Mouse (Mus musculus) embryo, embryonic 11 days (tissue): Measurements from ENCODE around the gene Hist1h2bl.

Experiments
- DNase-seq: peaks from one replicate; pipeline ENCODE4 v3.0.0-alpha.2; 2015

Hist1h2bl gene

DNA sequence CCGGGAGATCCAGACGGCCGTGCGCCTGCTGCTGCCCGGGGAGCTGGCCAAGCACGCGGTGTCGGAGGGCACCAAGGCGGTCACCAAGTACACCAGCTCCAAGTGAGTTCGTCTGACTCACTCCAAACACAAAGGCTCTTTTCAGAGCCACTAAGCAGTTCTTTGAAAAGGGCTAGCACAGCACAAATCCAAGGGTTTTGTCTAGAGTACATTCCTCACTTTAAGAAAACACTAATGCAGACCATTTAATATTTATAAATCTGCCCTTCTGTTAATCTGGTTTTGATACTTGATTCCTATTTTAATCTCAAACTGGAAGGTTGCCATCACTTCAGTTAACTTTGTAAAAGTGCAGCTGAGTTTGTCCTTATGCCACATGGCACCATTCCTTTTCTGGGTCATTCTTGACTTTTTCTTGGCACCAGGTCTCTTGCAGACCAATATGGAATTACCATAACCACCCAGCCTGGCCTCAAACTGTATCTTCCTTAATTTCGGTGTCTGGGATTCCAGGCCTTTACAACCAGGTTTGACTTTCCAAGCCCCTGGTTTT, 6.5 kb upstream of the Hist1h2bl start:
- DNase-seq: peak; percentile 63

DNA sequence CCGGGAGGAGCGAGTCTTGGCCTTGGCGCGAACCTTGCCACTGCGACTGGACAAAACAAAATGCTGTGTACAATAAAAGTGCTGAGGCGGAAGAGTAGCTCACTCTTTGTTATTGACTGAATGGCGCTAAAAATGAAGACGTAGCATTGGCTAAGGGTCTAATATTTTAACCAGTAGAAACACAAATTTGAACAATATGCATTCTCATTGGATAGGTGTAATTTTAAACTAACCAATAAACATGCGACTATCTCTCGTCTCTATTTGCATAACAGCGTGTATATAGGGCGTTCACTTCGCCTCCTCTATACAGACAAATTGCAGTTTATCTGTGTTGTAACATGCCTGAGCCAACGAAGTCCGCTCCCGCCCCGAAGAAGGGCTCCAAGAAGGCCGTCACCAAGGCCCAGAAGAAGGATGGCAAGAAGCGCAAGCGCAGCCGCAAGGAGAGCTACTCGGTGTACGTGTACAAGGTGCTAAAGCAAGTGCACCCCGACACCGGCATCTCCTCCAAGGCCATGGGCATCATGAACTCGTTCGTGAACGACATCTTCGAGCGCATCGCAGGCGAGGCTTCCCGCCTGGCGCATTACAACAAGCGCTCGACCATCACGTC, 5.9 kb upstream of the Hist1h2bl start, which contains the start of gene Hist1h2bm:
Gene Hist1h2bm (plus strand): TSS at position 288 of the 616 bp plus-strand sequence.
- DNase-seq: peak; percentile 93

DNA sequence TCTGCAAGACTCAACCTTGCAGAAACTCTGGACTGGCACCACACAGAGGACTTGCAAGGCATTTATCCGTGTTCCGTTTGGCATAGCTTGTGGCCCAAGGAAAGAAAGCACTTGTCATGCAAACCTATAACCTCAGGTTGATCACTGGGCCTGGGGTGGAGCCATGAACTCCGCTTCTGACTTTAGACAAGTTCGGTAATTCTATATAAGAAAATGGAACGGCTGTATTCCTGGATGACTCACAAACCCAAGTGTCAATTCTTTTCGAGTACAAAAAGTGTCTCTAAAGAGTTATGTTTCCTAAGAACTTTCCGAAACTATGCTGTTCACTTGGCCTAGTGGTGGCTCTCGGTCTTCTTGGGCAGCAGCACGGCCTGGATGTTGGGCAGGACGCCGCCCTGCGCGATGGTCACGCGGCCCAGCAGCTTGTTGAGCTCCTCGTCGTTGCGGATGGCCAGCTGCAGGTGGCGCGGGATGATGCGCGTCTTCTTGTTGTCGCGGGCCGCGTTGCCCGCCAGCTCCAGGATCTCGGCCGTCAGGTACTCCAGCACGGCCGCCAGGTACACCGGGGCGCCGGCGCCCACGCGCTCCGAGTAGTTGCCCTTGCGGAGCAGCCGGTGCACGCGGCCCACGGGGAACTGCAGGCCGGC, 5.3 kb upstream of the Hist1h2bl start:
- DNase-seq: peak; percentile 47

DNA sequence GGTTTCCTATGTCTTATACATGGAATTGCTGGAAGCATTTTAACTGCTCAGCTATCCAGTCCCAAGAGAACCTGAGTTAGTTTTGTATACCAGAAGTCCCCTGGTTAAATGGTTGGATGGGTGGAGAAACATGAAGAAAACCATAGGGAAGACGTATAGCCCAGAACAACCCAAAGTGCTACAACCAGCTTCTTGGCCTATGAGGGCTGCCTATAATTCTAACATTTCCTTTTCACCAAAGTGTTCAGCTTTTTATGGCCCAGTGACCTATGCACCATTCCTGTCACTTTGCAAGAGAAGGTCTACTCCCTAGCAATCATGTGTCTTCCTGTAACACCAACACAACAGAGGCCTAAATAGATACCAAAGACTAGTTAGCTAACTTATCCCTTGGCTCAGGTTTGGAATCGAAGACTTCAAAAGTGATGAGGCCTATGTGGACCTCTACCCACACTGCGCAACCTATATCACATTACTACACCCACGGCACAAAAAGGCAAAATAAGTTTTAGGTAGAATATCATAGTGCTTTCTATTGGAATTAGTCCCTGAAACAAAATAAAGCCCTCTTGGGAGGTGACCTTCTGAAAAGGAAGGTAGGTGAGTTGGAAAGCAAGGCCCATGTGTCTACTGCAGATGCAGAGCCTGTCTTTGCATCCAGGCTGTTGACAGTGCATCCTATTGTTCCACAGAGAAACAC, 2.6 kb upstream of the Hist1h2bl start:
- DNase-seq: peak; percentile 54

DNA sequence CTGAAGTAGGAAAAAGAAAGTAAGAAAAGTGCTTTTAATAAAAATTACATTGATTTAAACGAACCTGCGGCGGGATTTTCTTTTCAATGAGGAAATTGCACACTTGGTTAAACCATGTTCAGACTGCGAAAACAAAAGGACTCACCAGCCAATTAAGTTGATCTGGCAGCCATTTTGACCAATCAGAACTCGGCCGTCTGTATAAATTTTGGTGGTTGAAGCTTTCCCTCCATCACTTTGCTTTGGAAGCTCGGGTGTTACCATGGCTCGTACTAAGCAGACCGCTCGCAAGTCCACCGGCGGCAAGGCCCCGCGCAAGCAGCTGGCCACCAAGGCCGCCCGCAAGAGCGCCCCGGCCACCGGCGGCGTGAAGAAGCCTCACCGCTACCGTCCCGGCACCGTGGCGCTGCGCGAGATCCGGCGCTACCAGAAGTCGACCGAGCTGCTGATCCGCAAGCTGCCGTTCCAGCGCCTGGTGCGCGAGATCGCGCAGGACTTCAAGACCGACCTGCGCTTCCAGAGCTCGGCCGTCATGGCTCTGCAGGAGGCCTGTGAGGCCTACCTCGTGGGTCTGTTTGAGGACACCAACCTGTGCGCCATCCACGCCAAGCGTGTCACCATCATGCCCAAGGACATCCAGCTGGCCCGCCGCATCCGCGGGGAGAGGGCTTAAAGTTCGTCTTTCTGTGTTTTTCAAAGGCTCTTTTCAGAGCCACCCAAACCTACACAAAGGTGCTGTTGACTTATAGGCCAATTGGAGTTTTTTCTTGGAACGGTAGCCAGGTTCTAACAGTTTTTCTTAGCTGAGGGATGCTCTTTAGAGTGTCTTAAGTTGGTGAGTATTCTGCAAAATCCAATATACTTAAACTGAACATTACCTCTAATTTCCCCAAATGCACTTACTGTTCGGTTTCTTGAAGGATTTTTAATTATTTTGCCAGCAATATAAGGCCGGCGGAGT, 1.7 kb upstream of the Hist1h2bl start, which contains the start of gene Hist1h3h:
Gene Hist1h3h (plus strand): TSS at position 263 of the 961 bp plus-strand sequence.
- DNase-seq: peak; percentile 93

DNA sequence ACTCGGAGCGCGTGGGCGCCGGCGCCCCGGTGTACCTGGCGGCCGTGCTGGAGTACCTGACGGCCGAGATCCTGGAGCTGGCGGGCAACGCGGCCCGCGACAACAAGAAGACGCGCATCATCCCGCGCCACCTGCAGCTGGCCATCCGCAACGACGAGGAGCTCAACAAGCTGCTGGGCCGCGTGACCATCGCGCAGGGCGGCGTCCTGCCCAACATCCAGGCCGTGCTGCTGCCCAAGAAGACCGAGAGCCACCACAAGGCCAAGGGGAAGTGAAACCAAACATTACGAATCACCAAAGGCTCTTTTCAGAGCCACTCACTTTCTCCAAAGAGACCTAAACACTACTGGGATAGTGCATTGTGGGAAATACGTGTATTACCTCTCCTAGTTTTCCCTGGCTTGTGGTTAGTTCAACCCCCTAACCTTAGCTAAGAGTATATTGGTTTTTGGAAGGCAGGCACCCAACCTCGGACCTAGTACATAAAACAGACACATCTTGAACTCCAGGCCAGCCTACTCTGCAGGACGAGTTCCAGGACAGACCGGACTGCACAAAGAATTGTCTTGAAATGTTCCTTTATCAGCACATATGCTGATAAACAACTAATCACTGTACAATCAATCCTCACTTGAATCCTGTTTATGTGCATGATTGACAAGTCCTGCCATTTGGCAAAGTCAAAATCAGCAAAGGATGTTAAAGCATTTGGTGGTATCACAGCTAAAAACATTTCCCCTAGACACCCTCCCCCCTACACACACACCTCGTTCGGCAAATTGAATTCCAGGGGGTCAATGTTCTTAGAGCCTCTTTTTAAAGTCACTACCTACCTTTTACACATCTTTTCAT, 823 bp upstream of the Hist1h2bl start:
- DNase-seq: peak; percentile 74

DNA sequence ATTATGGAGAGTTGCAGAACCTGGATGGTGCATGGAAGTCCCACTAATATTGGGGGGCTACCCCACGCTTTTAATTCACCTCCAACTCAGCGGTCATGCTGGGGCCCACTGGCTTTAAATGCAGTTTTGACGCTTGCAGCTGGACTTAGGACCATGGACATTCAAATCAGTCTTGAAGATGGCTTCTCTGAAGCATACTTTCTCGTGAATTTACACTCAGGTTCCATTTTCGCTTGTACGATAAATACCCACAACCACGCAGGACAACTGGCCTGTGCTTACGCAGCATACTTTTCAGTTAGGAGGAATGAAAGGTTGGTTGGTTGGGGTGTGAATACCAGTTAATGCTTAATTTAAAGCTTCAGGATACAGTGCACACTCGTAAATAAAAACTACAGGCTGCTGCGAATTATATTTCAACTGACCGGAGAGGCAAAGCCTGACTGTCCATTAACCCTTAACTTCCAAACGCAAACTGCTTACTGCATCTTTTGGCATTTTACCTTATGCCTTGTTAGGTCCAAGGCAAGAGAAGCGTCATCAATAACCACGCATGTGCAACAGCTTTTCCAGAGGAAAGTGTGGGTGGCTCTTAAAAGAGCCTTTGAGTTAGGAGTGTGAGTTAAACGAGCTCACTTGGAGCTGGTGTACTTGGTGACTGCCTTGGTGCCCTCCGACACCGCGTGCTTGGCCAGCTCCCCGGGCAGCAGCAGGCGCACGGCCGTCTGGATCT, 646 bp downstream of the Hist1h2bl start:
- DNase-seq: peak; percentile 56

DNA sequence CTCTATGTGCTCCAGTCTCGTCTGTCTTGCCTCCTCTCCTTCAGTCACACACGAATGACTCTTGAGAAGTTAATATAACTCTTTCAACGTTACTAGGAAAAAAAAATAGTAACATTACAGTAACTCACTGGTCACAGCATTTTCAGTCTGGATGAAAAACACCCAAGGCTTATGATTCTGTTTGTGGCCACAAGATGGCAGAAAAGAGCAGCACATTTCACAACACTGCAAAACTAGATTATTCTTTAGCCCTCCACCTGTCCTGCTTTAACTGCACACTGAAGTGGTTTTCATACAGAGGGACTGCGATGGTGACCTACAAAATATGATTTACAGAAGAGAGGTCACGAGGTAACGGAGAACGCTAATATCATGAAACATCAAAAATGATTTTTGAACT, 1.2 kb downstream of the Hist1h2bl start:
- DNase-seq: peak; percentile 75

DNA sequence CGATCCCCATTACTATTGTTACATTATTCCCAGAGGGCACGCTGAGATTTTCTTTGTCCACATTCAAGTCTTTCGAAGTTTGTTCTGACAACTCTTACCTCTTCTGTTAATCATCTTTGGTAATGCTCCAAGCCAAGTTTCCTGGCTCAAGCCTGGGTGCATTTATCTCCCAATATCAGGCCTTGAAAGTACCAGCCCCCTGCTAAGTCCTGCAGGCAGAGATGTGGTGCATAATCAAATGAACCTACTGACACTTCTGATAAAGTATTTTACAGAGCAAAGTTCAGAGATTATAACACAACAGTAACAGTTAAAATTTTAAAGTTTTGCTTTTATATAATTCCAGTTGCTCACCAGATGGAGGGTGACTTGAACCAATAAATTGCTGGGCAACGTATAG, 4.2 kb downstream of the Hist1h2bl start:
- DNase-seq: no peak

DNA sequence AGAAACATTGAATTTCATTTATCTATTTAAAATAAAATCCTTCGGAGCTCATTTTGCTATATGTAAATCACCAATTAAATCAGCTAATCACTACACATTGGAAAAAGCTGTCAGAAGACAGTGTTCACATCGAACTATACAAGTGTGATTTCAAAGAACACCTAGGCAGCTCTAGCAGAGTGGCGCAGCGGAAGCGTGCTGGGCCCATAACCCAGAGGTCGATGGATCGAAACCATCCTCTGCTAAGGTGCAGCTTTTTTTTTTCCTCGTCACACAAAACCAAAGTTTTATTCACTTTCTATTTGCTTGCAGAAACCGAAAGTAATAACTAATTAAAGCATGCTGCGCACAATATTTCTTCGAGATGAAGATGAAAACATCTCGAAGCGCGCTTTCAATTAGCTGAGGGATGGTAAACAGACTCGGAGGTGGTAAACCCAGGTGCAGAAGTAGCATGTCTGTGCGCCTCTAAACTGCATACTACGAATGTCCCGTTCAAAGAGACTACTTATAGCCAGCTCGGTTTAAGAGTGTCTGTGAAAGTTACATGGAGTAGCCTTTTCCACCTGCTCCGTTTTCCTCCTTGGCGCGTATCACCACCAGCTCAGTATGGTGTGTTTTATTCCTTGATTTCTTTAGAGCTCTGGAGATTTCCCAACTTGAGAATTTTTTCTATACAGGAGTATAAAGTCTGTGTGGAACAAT, 5.0 kb downstream of the Hist1h2bl start:
- DNase-seq: peak; percentile 81

DNA sequence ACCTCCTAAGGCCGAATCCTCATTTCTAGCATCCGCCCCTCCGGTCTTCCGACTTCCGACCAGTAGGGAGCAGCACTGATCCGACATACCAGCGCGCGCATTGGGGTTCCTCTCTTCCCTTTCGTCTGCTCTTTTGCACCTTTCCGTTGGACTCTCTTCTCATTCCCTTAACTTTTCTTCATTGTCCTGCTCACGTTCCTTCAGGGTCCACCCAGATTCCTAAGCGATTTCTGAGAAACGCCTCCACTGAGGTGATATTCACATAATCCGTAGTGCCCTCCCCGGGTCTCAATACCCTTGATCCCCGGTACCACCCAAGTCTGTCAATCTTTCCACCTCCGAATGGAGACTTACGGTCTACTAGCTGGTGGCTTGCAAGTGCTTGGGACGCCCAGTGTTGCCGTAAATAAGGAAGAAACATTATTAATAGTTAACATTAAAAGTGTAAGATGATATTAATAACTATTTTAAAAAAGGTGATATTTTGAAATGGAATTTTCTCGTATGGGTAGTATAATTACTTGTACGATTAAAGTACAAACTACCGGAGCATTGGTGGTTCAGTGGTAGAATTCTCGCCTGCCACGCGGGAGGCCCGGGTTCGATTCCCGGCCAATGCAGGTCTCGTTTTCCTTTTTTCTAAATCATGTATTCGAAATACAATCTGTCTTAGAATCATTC, 5.8 kb downstream of the Hist1h2bl start:
- DNase-seq: peak; percentile 91

DNA sequence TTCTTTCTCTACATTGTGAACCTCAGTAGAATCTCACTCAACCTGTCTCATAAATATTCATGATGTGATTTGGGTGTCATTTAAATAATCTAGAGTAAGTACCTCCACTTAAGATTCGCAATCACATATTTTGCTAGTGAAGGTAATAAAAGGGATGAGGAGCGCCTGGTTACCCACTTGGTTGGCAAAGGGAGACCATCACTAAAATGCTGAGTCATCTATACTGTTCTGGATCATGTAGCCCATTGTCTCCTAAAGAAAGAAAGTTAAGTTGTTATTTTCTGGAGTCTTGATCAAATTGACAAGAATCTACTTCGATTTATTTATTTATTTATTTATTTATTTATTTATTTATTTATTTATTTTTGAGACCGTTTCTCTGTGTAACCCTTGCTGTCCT, 9.3 kb downstream of the Hist1h2bl start:
- no peak for DNase-seq

DNA sequence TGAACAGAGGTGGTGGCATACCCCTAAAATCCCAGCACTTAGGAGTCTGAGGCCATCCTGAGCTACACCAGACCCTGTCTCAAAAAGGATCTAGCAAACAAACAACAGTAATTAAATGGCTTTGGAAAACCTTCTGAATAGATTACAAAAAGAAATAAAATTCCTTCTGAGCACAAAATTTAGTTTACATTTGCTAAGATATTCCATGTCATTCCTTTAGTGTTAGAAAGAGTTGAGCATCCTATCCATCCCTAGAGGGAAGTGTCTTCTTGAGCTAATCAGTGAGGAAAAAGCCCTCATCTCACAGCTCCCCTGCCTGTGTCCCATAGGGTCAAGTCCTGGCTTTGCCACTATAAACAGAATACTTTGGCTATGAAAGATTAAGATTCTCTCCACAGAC, 18.1 kb downstream of the Hist1h2bl start, which contains the start of gene Olfr1359:
Gene Olfr1359 (plus strand): TSS at position 301 of the 400 bp plus-strand sequence.
- no peak for DNase-seq

DNA sequence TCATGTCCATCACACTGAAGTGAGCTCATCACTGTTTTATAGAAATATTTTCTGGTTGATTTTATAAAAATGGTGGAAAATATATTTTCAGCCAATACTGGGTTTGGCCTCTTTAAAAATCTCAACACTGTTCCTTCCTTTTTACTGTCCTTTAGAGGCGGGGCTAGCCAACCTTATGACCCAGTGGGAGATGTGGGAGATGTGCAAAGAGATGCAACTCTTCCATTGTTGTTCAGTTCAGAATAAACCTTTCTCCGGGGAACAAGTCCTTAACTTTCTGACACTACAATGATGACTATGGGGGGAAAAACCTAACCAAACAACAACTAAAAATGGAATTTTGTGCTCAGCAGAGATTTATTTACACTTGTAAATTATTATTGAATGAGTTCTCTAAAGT, 38.6 kb downstream of the Hist1h2bl start, which contains the start of gene Olfr1360:
Gene Olfr1360 (minus strand): TSS at position 101 of the 400 bp plus-strand sequence.
- no peak for DNase-seq
